Mouse (Mus musculus) MEL-GATA-1-ER (cell line): ENCODE results near the gene Dpy19l3.

Experiments used
- DNase-seq: peaks from one replicate; pipeline ENCODE4 v3.0.0-alpha.2; 2012; ENCODE audit warnings: low read depth; ENCODE audit errors: extremely low read depth

The Dpy19l3 gene

GRCm38 (mm10) chr7:35750873-35751272, 3.4 kb downstream of the Dpy19l3 start:
- DNase-seq = no peak

DNA sequence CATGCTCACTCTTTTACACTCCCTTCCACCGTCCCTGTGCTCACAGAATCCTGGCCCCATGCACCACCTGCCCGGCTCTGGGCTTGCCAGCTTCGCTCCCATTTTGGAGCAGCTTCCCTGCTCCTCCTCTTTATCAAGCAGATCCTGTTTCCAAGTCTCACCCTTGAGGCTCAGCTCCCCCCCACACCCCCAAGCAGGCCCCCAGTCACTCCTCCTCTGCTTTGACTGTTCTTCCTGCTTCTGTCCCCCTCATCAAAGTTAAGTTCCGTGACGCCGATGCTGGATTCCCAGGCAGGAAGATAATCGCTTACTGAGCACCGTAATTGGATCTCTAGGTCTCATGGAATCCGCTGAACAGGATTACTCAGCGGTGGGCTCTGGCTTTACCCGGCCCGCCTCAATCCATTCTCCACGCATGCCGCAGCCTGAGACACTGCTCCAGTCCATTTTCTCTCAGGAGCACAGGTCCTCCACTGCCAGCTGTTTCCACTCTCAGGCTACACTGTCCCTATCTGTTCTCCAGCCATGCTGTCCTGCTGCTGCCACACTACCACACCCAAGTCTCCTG, 6.8 kb downstream of the Dpy19l3 start:
- no peak for DNase-seq

GRCm38 (mm10) chr7:35746686-35747396, 7.4 kb downstream of the Dpy19l3 start:
- DNase-seq = no peak

GRCm38 (mm10) chr7:35745281-35745702, 9.0 kb downstream of the Dpy19l3 start:
- DNase-seq = no peak

DNA sequence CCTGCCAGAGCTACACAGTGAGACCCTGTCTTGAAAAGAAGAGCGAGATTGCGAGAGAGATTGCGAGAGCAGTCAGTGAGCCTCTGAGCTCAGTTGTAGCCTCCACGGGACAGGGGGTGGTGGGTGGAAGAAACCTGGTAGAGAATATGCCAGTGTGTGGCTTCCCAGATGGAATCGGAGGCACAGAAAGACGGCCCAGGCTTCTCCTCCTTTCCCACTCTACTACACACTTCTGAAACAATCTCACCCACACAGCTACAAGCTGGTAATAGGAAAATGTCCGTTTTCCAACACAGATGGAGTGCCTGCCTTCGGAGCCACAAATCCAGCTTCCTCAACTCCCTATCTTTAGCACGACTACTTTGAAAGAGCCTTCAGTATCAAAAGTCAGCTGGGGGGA, 9.5 kb downstream of the Dpy19l3 start:
- no peak for DNase-seq

DNA sequence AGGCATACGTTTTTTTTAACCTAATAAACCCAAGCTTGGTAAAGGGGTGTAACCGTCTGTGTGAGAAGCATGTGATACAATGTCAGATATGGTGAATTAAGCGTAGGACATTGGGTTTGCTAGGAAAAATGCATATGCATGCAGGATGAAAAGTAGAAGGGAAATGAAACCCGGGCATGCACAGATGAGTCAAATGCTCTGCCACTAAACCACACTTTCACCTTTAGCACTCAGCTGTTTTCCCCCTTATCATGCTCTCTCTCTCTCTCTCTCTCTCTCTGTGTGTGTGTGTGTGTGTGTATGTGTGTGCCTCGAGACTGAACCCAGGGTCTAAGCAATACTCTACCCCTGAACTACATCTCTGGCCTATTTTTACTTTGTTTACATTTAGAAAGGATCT, 11.9 kb downstream of the Dpy19l3 start:
- DNase-seq = no peak

GRCm38 (mm10) chr7:35741858-35742257, 12.4 kb downstream of the Dpy19l3 start:
- no peak for DNase-seq

- DNase-seq = no peak
These were observed 13.6 kb downstream of the Dpy19l3 start for GRCm38 (mm10) chr7:35740489-35741230.

DNA sequence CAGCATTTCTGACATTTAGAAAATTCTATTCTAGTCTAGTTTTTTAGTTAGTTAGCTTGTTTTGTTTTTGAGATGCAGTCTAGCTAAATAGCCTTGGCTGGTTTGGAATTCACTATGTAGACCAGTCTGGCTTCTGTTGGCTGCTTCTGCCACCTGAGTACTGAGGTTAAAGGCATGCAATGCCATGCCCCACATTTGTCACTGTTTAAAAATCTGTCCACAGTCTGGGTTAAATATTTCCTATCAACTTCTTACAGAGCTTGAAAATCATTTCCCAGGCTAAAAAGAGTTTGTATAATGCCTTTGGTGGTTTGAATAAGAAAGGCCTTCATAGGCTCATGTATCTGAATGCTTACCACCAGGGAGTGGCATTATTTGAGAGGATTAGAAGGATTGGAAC, 15.4 kb downstream of the Dpy19l3 start:
- DNase-seq = no peak

DNA sequence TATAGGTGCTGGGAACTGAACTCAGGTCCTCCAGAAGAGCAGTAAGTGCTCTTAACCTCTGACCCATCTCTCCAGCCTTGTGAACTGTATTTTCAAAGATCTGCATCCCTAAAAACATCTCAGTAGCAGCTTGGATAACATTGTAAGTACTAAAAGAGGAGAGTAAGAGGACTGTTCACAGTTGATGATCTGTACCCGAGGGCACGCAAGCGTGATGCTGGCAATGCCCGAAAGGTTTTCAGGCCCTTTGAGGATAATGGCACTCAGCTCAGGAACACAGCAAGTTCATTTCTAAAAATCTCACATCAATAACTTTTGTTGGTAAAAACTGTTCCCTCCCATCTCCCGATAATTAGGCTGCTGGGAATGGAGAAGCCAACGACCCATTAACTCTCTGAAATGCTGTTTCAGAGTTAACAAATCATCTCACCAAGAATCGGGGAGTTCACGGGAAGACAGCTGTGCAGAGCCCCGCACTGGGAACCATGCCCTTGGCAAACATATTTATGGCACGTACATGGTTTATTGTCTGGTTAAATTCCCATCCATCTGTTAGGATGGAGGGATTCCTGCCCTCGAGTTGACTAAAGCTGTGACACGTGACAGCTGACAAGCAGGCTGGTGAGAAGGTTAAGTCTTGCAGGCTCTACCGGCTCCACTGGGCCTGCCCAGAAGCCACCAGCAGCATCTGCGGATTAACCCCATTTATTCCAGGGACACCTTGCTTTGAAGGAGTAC, 20.8 kb downstream of the Dpy19l3 start:
- DNase-seq = no peak

DNA sequence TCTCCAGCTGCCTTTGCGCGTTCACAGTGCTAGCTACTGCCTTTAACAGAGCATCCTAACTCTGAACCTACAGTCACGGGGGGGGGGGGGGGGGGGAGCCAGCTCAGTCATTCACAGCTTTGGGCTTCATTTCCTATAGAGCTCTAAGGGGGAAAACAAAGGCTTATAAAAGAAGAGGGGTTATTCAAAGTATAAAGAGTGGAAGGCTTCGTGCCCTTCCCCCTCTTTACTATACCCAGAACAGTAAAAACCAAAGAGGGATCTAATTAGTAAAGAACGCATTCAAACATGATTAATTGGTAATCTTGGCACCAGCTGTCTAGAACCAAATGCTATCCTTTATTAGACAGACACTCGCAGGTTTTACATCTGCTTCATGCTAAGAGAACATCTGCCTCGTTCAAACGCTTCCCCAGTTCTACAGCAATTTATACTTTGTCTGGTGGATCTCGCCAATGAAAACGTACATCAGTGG, 21.6 kb downstream of the Dpy19l3 start:
- no peak for DNase-seq

- peak; percentile 24 for DNase-seq
These were observed 24.6 kb downstream of the Dpy19l3 start for GRCm38 (mm10) chr7:35729621-35730031.

- DNase-seq = no peak
These were observed 25.9 kb downstream of the Dpy19l3 start for GRCm38 (mm10) chr7:35728376-35728775.

GRCm38 (mm10) chr7:35723035-35723434, 31.2 kb downstream of the Dpy19l3 start:
- no peak for DNase-seq

GRCm38 (mm10) chr7:35718421-35719178, 35.7 kb downstream of the Dpy19l3 start:
- no peak for DNase-seq

- DNase-seq = no peak
These were observed 43.9 kb downstream of the Dpy19l3 start for GRCm38 (mm10) chr7:35710366-35710765.

GRCm38 (mm10) chr7:35708101-35708500, 46.2 kb downstream of the Dpy19l3 start:
- no peak for DNase-seq

DNA sequence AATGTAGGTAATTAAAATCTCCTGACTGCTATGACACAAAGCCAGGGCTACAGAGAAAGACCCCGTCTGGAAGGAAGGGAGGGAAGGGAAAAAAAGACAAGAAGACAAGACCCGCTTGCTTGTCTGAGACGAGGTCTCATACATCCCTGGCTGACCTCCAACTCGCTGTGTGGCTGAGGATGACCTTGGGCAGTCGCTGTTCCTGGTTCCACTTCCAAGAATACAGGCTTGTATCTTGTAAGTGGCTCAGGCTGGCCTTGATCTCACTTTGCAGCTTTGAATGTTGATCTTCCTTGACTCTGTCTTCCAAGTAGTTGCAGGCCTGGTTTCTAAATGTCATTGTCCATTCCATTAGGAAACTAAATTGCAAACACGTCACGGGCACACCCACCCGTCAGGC, 55.2 kb downstream of the Dpy19l3 start:
- no peak for DNase-seq

- DNase-seq = no peak
These were observed 56.2 kb downstream of the Dpy19l3 start for GRCm38 (mm10) chr7:35698073-35698472.

DNA sequence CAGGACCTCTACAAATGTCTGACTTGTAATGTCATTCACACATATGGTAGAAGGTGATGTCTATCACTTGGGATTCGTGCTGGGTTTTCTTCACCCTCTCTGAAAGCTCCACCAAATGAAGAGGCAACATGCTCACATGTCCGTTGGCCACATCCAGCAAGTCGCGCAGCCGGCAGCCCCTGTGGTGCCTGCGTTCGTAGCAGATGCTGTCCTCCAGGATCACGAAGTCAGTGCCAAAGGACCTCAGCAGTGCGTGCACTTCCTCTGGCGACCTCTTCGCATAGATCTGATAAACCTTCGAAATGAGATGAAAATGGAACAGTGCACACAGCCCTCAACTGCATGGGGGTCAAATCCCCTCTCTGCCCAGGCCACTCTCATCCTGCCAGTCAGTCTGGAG, 61.6 kb downstream of the Dpy19l3 start:
- no peak for DNase-seq

- no peak for DNase-seq
These were observed 62.1 kb downstream of the Dpy19l3 start for GRCm38 (mm10) chr7:35692117-35692516.
